Mouse (Mus musculus) ES-Bruce4 (cell line): Measurements from ENCODE around the gene Gpr150. TPM values are rescaled to one million over a fixed set of nuclear protein-coding genes. Genes with fewer than 3 reads are reported as not detected.
A peak's percentile ranks its signal among the peaks of the same experiment; 100 is the strongest.

Source experiments
- H3K27ac ChIP-seq: 2 replicates; pipeline ENCODE4 v1.5.1; 2012; ENCODE audit warnings: low read length, inconsistent platforms; ENCODE audit not compliant: insufficient read depth
- H3K27me3 ChIP-seq: 2 replicates; pipeline ENCODE4 v1.6.1; 2012; ENCODE audit warnings: mild to moderate bottlenecking, low read length, inconsistent platforms; ENCODE audit not compliant: control insufficient read depth, poor library complexity, insufficient read depth, severe bottlenecking
- H3K36me3 ChIP-seq: 2 replicates; pipeline ENCODE4 v1.6.1; 2012; ENCODE audit warnings: inconsistent platforms, mild to moderate bottlenecking, low read length, moderate library complexity; ENCODE audit not compliant: control insufficient read depth, poor library complexity, insufficient read depth, severe bottlenecking
- H3K4me1 ChIP-seq: one replicate; pipeline ENCODE4 v1.8.1; 2011; ENCODE audit warnings: low read length; ENCODE audit not compliant: control insufficient read depth, insufficient read depth
- H3K4me3 ChIP-seq: 2 replicates; pipeline ENCODE4 v1.5.1; 2011; ENCODE audit warnings: low read depth, mild to moderate bottlenecking, low read length
- H3K9ac ChIP-seq: 2 replicates; pipeline ENCODE4 v1.6.1; 2012; ENCODE audit warnings: low read depth, mild to moderate bottlenecking, inconsistent platforms; ENCODE audit not compliant: poor library complexity, severe bottlenecking
- H3K9me3 ChIP-seq: replicated peaks from 2 replicates; pipeline ENCODE4 v1.6.1; 2012; ENCODE audit warnings: mild to moderate bottlenecking, low read length, inconsistent platforms; ENCODE audit not compliant: control insufficient read depth, poor library complexity, insufficient read depth, severe bottlenecking
- CTCF ChIP-seq: IDR thresholded peaks from one replicate; pipeline ENCODE4 v1.8.1; 2011; ENCODE audit warnings: low read depth, low read length
- EP300 ChIP-seq: IDR thresholded peaks from 2 replicates; pipeline ENCODE4 v1.6.1; 2011; ENCODE audit warnings: low read depth, low read length; ENCODE audit not compliant: insufficient read depth
- POLR2A ChIP-seq: IDR thresholded peaks from one replicate; pipeline ENCODE4 v1.8.1; 2011; ENCODE audit warnings: low read length; ENCODE audit not compliant: insufficient read depth
- polyA plus RNA-seq: library from polyadenylated mRNA; stranded (reverse); fragments of >200 nt; gene quantifications from 2 replicates; pipeline ENCODE4 v1.2.4, GENCODE M21; 2011; ENCODE audit warnings: low read depth; ENCODE audit not compliant: missing spikeins, insufficient read depth, insufficient read length

Gpr150 gene
- polyA plus RNA-seq, 1 experiment = not detected

- Histone ChIP-seq H3K4me3 (peak within 1 kb of the TSS; percentile 76), H3K27me3 (peaks cover under 1% of the 10 kb centered on the region; the same call in 1 of the 2 replicates), H3K36me3 (no peaks in the 10 kb centered on the region), H3K9ac (peak within 1 kb of the TSS; percentile 70), H3K27ac (0 out of 2 replicates have a peak within 1 kb of the TSS, but pooled peaks have one; percentile 10), H3K4me1 (no peaks in the 10 kb centered on the region), H3K9me3 (no peaks in the 10 kb centered on the region)
- TF ChIP-seq EP300 = no peak
- no peak for TF ChIP-seq CTCF
- peak; percentile 56 for TF ChIP-seq POLR2A
Measured at GRCm38 (mm10) chr13:76017974-76018843, 38.6 kb downstream of the Gpr150 start, which contains the start of gene Rfesd. Gene Rfesd (minus strand): TSS chr13:76018719.

GRCm38 (mm10) chr13:76017465-76017864 is 39.3 kb downstream of the Gpr150 start:
- peak overlapping the region; percentile 70 for H3K9ac ChIP-seq
- no peak for TF ChIP-seq POLR2A

GRCm38 (mm10) chr13:76014511-76014910 is 42.3 kb downstream of the Gpr150 start:
- H3K4me1 ChIP-seq = no peaks in the 10 kb centered on the region
- H3K9ac ChIP-seq = no peak overlapping the region
- H3K27me3 ChIP-seq = no peaks in the 10 kb centered on the region
- H3K9me3 ChIP-seq = no peaks in the 10 kb centered on the region
- H3K27ac ChIP-seq = no peak overlapping the region
- no peak overlapping the region for H3K4me3 ChIP-seq
- no peak for TF ChIP-seq CTCF
- no peak for TF ChIP-seq EP300
- no peak for TF ChIP-seq POLR2A
- no peaks in the 10 kb centered on the region for H3K36me3 ChIP-seq

More at GRCm38 (mm10) chr13:76017465-76017864, 39.3 kb downstream of the Gpr150 start:
- H3K4me1 ChIP-seq = no peaks in the 10 kb centered on the region
- peak overlapping the region; percentile 76 for H3K4me3 ChIP-seq
- no peaks in the 10 kb centered on the region for H3K36me3 ChIP-seq
- H3K27ac ChIP-seq = no peak overlapping the region
- H3K27me3 ChIP-seq = no peaks in the 10 kb centered on the region
- H3K9me3 ChIP-seq = no peaks in the 10 kb centered on the region

Other genes with a start within 250 kb of the Gpr150 start
- 9.1 and 11.9 TPM in 2 replicates for gene Glrx, start 217.1 kb downstream of the Gpr150 start, polyA plus RNA-seq
- 32.9 and 33.7 TPM in 2 replicates for gene Rhobtb3, start 113.1 kb downstream of the Gpr150 start, polyA plus RNA-seq
- not detected in 2 replicates for gene Spata9, start 89.8 kb downstream of the Gpr150 start, polyA plus RNA-seq
- 12.5 and 18.9 TPM in 2 replicates for gene Rfesd, start 38.3 kb downstream of the Gpr150 start, polyA plus RNA-seq
- gene Arsk, start 41.7 kb upstream of the Gpr150 start, polyA plus RNA-seq = 5.4 and 9.9 TPM in 2 replicates
- gene Ttc37, start 41.7 kb upstream of the Gpr150 start, polyA plus RNA-seq = 29.2 and 30.0 TPM in 2 replicates
- not detected in 2 replicates for gene Fam81b, start 248.1 kb upstream of the Gpr150 start, polyA plus RNA-seq